Mouse (Mus musculus) frontal cortex, postnatal 36 days (tissue): ENCODE measurements around the gene Fam43a.

Experiments
- DNase-seq, 2 experiments: peaks; one replicate each; pipeline ENCODE4 v3.0.0; 2022; ENCODE audit warnings: low spot score in 2 of 2

Gene Fam43a

DNA sequence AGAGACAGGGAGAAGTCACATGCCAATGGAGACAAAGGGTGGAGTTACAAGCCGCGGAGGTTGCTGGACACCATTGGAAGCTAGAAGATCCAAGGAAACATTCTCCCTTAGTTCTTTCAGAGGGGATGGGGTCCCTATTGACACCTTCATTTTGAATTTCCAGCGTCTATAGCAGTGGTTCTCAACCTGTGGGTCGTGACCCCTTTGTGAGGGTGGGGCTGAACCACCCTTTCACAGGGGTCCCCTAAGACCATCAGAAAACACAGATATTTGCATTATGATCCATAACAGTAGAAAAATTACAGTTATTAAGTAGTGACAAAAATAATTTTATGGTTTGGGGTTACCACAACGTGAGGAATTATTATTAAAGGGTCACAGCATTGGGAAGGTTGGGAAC, 30.0 kb downstream of the Fam43a start:
- DNase-seq: no peak

DNA sequence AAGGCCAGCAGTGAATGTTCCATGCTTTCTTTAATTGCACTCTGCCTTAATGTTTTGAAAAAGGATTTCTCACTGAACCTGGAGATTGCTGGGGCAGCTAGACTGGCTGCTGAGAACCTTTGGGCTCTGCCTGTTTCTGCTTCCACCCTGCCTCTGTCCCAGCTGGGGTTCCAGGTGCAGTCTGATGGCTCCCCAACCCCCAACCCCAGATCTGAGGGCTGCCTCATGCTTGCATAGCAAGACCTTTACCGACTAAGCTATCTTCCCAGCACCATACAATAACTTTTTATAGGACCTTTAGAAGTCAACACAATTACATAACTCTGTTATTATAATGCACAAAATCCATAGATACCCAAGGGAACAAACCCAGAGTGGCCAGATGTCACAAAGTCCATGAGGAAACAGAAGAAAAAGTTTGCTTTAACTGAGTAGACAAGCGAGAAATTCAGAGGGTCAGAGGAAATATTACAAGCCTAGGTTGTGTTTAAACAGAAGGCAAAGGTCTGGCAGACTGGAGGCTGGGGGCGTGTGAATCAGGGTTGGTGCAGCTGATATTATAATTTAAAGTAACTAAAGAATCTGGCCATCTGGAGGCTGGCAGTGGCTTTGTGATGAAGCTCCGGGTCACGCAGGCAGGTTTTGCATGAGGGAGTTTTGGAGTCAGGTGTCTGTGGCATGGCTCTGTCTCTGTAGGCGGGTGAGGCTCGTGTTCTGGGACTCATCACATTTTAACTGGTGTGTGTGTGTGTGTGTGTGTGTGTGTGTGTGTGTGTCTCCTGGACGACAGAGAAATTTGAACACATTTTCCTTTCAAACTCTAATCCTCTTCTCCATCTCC, 34.6 kb downstream of the Fam43a start:
- no peak for DNase-seq

DNA sequence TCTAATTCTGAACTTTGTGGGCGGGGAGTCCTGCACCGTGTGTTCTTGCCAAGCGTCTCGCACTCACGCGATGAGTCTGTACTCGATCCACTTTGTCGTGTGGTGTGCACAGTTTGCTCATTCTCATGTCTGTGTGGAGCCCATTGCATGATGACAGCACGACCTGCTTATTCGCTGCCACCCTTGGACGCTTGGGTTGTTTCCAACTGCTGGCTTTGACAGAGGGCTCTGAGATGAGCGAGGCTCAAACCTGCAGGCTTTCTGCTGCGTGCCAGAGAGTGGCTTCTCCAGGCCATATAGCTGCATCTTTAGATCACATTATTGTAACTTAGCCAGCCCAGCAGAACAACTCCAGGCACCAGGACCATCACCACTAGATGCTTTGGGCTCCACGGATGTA, 39.1 kb downstream of the Fam43a start:
- DNase-seq: no peak

DNA sequence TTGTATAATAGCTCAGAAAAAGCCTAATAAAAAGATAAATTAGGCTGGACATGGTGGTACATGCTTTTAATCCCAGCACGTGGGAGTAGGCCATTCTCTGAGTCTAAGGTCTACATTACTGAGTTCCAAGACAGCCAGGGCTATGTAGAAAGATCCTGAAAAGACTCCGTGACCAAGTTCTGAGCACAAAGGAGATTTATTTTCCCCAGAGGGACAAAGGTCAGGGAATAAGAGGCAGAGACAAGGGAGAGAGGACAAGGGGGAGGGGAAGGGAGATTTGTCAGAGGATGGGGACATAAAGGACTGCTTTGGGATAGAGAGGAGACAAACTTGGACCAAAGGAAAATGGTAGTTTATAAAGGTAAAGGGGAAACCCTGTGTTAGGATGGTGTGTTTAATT, 41.1 kb downstream of the Fam43a start:
- DNase-seq: no peak

DNA sequence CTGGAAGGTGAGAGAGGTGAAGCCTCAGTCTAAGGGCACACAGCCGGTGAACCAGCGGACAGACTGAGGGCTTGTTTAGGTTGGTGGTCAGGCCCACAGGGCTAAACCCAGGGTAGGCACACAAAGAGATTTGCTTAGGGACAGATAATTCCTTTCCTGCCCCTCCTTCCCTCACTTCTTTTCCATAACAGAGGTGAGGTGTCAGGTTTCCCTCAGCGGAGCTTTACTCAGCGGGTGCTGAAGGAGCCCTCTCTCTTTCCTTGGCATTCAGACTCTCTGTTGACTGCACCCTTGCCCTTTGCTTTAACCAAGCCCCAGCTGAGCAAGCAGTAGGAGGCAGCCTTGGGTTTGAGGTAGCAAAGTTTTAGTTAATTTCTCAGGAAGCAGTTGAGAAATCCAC, 41.9 kb downstream of the Fam43a start:
- no peak for DNase-seq

DNA sequence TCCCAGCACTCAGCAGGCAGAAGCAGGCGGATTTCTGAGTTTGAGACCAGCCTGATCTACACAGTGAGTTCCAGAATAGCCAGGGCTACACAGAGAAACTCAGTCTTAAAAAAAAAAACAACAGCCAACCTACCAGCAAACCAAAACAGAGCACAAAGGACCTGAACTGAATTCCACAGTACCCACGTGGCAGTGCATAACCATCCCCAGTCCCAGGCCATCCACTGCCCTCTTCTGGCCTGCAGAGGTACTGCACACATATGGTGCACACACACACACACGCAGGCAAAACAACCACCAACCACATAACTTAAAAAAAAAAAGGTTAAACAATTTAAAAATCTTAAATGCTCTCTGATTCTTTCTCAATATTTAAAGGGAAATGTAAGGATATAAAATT, 42.7 kb downstream of the Fam43a start:
- DNase-seq: no peak

DNA sequence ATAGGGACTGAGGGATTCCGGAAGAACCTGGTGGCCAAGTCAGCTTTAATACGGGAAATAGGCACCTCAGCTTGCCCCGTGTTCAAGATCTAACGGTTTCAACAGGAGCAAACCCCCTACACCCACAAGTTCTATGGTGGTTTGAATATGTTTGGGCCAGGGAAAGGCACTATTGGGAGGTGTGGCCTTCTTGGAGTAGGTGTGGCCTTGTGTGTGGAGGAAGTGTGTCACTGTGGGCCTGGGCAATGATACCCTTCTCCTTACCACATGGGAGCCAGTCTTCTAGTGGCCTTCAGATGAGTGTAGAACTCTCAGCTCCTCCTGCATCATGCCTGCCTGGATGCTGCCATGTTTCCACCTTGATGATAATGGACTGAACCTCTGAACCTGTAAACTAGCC, 45.5 kb downstream of the Fam43a start:
- DNase-seq: no peak

DNA sequence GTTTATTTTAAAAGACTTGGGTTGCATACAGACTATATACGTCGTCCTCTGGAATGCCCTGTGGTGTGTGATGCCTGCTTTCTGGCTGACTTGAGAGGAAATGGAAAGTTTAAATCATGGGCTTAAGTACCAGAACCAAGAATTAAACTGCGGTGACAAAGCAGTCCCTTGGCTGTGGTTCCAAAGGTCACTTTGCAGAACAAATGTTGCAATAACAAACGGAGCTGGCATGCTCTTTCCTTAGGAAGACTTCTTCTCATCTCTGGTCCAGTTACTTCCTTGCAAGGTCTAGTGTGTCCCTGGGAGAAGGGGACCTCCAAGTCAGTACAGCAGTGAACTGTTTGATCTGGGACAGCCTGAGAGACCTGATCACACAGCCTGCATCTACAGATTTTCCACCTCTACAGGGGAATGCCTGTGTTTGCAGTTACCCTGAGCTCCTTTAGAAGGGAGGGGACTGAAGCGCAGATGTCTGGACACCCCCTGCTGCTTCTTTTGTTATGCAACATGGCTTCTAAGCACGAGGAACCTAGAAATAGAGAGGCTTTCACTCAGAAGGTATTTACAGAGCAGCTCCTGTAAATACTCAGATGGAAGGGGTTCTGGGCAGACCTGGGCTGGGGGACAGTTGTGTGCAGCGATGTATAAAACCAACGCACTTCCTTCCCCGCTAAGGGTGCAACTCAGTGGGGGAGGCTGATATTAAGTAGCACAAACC, 46.5 kb downstream of the Fam43a start:
- no peak for DNase-seq

DNA sequence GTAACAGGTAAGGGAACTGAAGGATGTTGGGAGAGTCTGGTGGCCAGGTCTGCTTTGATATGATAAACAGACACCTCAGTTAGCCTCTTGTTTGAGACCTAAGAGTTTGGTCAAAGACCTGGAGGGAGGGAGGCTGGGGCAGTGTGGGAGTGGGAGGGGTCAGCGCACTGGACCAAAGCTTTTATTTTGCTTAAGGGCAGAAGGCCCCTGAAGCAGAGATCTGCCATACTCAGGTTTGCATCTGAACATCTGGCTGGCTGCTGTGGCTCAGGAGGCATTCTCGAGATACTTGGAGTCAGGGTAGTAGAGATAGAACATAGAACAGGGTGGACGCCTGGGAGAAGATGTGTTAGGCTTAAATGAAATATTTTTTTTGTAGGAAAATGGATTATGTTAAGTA, 47.3 kb downstream of the Fam43a start:
- DNase-seq: no peak

DNA sequence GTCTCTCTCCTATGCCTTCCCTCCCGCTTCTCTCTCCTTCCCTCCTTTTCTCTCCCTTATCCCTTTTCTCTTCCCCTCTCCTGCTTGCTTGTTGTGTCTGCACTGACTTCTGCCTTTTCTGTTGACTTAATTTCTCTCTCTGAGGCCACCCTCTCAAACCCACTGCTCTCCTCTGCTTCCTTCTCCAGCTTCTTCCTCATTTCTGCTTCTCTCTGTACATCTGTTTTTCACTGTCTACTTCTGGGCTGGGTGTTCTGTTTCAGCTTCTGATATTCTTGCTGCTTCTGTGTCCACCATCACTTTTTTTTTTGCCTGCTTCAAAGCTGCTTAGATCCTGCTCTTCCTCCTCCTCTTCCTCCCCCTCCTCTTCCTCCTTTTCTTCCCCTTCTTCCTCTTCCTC, 51.8 kb downstream of the Fam43a start:
- DNase-seq: no peak
